Mouse (Mus musculus) embryonic fibroblast, embryonic 13.5 days (primary cell): ENCODE results near the gene Lrrc73.

Experiments
- CTCF ChIP-seq: IDR thresholded peaks from 2 replicates; pipeline ENCODE4 v1.5.1; 2011; ENCODE audit warnings: mild to moderate bottlenecking, control low read depth, low read length, moderate library complexity, borderline replicate concordance; ENCODE audit not compliant: insufficient read depth
- POLR2A ChIP-seq: IDR thresholded peaks from 2 replicates; pipeline ENCODE4 v1.6.1; 2011; ENCODE audit warnings: low read depth, mild to moderate bottlenecking, control low read depth, low read length, moderate library complexity

- TF ChIP-seq CTCF (no peak), POLR2A (no peak)
Observed at GRCm38 (mm10) chr17:46254106-46254505, 775 bp downstream of the Lrrc73 start.
